In the genomic region with DNA sequence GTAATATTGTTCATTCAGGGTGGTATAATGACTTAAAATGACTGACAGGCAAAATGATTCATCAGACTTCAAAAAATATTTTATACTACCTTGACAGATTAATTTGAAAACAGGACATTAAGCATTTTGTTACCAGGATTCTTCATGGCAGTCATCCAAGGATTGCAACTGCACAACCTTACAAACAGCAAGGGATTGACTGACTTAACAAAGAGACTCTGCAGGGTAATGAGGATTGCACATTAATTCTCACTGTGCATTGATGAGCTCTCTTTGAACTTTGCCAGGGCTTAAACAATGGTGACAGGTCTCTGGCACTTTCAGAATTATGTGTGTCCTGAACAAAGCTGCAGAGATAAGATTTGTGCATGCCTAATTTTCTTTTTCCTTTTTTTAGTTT, we compare ENCODE assay signal across 12 mouse cellular contexts.
DNase-seq lines count a peak whose midpoint lies in the region; ATAC-seq and TF ChIP-seq lines count a peak whose summit lies in the region.
"Had no signal": no experiment of that assay in that cellular context is flagged by ENCODE, and none has a peak within 500 bp of the region (broad histone marks: within the 10 kb centered on the region; RNA-seq: fewer than 3 reads in every experiment).

No protein-coding gene starts in this region.

- no peak overlapping the region for H3K4me2 ChIP-seq in hindbrain, embryonic 12.5 days (replicated peaks)
- no peak overlapping the region for H3K4me2 ChIP-seq in midbrain, postnatal 0 days (ENCODE audit: low read depth, low read length, poor library complexity, severe bottlenecking)
- no peak overlapping the region for H3K4me2 ChIP-seq in intestine, embryonic 16.5 days (ENCODE audit: low read depth, low read length)
- H3K4me2 ChIP-seq: liver, embryonic 15.5 days had no signal

- TF ChIP-seq CTCF in midbrain, postnatal 0 days (IDR thresholded peaks at IDR 0.05) = no peak

- H3K9me3 ChIP-seq in hindbrain, embryonic 12.5 days (replicated peaks) = no peaks in the 10 kb centered on the region
- H3K9me3 ChIP-seq in midbrain, postnatal 0 days (ENCODE audit: low read length) = no peaks in the 10 kb centered on the region
- H3K9me3 ChIP-seq in intestine, embryonic 16.5 days (ENCODE audit: control insufficient read depth, low read length) = no peaks in the 10 kb centered on the region
- H3K9me3 ChIP-seq: liver, embryonic 15.5 days had no signal

- DNase-seq in cerebellum, postnatal 10 days = peak; percentile 25 to 29
- DNase-seq in cerebellum, adult 9-11 months = no peak
- peak; percentile 2 for DNase-seq in adipocyte (ENCODE audit: low spot score)
- peak; percentile 77 for DNase-seq in midbrain, postnatal 0 days (ENCODE audit: low spot score)
- no peak for DNase-seq in heart, postnatal 4 days
- DNase-seq in ovary, postnatal 14 days (ENCODE audit: low spot score) = no peak
- DNase-seq: kidney, adult 8-10 months; spleen, adult 18-20 months had no signal

- ATAC-seq in hindbrain, embryonic 12.5 days (ENCODE audit: low FRiP score) = peak; percentile 82
- ATAC-seq in midbrain, postnatal 0 days (ENCODE audit: low FRiP score) = no peak
- no peak for ATAC-seq in intestine, embryonic 16.5 days
- ATAC-seq: activated CD4-positive, CD25-positive, alpha-beta regulatory T cell, adult 4 months had no signal

- no peak overlapping the region for H3K4me3 ChIP-seq in hindbrain, embryonic 12.5 days
- no peak overlapping the region for H3K4me3 ChIP-seq in midbrain, postnatal 0 days (ENCODE audit: low read depth, low read length)
- H3K4me3 ChIP-seq in intestine, embryonic 16.5 days (ENCODE audit: low read length) = no peak overlapping the region
- H3K4me3 ChIP-seq: liver, embryonic 15.5 days had no signal

- H3K27ac ChIP-seq in hindbrain, embryonic 12.5 days = no peak overlapping the region
- no peak overlapping the region for H3K27ac ChIP-seq in midbrain, postnatal 0 days (ENCODE audit: low read depth, low read length)
- H3K27ac ChIP-seq in intestine, embryonic 16.5 days (ENCODE audit: low read length) = no peak overlapping the region
- H3K27ac ChIP-seq: liver, embryonic 15.5 days had no signal

- H3K27me3 ChIP-seq in hindbrain, embryonic 12.5 days = no peaks in the 10 kb centered on the region
- H3K27me3 ChIP-seq in midbrain, postnatal 0 days (ENCODE audit: insufficient read depth, low read length) = no peaks in the 10 kb centered on the region
- H3K27me3 ChIP-seq in intestine, embryonic 16.5 days (replicated peaks; ENCODE audit: control insufficient read depth, insufficient read depth, low read length) = no peaks in the 10 kb centered on the region
- H3K27me3 ChIP-seq: liver, embryonic 15.5 days had no signal

- H3K36me3 ChIP-seq in hindbrain, embryonic 12.5 days = no peaks in the 10 kb centered on the region
- H3K36me3 ChIP-seq in midbrain, postnatal 0 days (ENCODE audit: insufficient read depth, low read length) = no peaks in the 10 kb centered on the region
- no peaks in the 10 kb centered on the region for H3K36me3 ChIP-seq in intestine, embryonic 16.5 days (ENCODE audit: control insufficient read depth, insufficient read depth, low read length)
- H3K36me3 ChIP-seq: liver, embryonic 15.5 days had no signal

- H3K9ac ChIP-seq in hindbrain, embryonic 12.5 days = no peak overlapping the region
- no peak overlapping the region for H3K9ac ChIP-seq in midbrain, postnatal 0 days (replicated peaks; ENCODE audit: low read length, poor library complexity, severe bottlenecking)
- H3K9ac ChIP-seq in intestine, embryonic 16.5 days (ENCODE audit: low read depth, low read length) = no peak overlapping the region
- H3K9ac ChIP-seq: liver, embryonic 15.5 days had no signal

- H3K4me1 ChIP-seq in hindbrain, embryonic 12.5 days = peaks cover 2% of the 10 kb centered on the region; the same call in 1 of the 2 replicates
- H3K4me1 ChIP-seq in midbrain, postnatal 0 days (ENCODE audit: insufficient read depth, low read length) = no peaks in the 10 kb centered on the region
- no peaks in the 10 kb centered on the region for H3K4me1 ChIP-seq in intestine, embryonic 16.5 days (ENCODE audit: control insufficient read depth, insufficient read depth, low read length)
- H3K4me1 ChIP-seq: liver, embryonic 15.5 days had no signal

Comparison
In these comparisons a context has a peak if more than half of its experiments do, and no peak if none do; other contexts are left out.
1. DNase-seq: peak in cerebellum, postnatal 10 days (2 of 2), adipocyte (single experiment) and midbrain, postnatal 0 days (single experiment); none in cerebellum, adult 9-11 months (single experiment), heart, postnatal 4 days (single experiment) and ovary, postnatal 14 days (single experiment).